Mouse (Mus musculus) heart, embryonic 13.5 days (tissue): ENCODE measurements around the gene Iqck. TPM values are rescaled to one million over a fixed set of nuclear protein-coding genes. Genes with fewer than 3 reads are reported as not detected.

Source experiments
- ATAC-seq: fragments of 200-750 bp; cut with Nextera tagmentation; 2 replicates; pipeline ENCODE4 v1.8.0; 2017; ENCODE audit warnings: moderate TSS enrichment; ENCODE audit not compliant: insufficient number of reproducible peaks, low FRiP score, low TSS enrichment; ENCODE audit errors: extremely low read depth
- H3K27ac ChIP-seq: fragments of 300-500 bp; sonication (generic); replicated peaks from 2 replicates; pipeline ENCODE4 v1.5.1; 2015; ENCODE audit warnings: moderate library complexity, mild to moderate bottlenecking, inconsistent platforms
- H3K27me3 ChIP-seq: fragments of 300-500 bp; sonication (generic); replicated peaks from 2 replicates; pipeline ENCODE4 v1.6.1; 2015; ENCODE audit warnings: mild to moderate bottlenecking, inconsistent platforms
- H3K36me3 ChIP-seq: fragments of 300-500 bp; sonication (generic); 2 replicates; pipeline ENCODE4 v1.6.1; 2015; ENCODE audit warnings: mild to moderate bottlenecking, inconsistent platforms
- H3K4me1 ChIP-seq: fragments of 300-500 bp; sonication (generic); 2 replicates; pipeline ENCODE4 v1.6.1; 2015; ENCODE audit warnings: inconsistent platforms
- H3K4me2 ChIP-seq: fragments of 300-500 bp; sonication (generic); 2 replicates; pipeline ENCODE4 v1.6.1; 2015; ENCODE audit warnings: inconsistent platforms, mild to moderate bottlenecking, moderate library complexity
- H3K4me3 ChIP-seq: fragments of 300-500 bp; sonication (generic); 2 replicates; pipeline ENCODE4 v1.5.1; 2015; ENCODE audit warnings: moderate library complexity, mild to moderate bottlenecking, inconsistent platforms
- H3K9ac ChIP-seq: fragments of 300-500 bp; sonication (generic); 2 replicates; pipeline ENCODE4 v1.6.1; 2015; ENCODE audit warnings: inconsistent platforms, mild to moderate bottlenecking, moderate library complexity
- H3K9me3 ChIP-seq: fragments of 300-500 bp; sonication (generic); 2 replicates; pipeline ENCODE4 v1.6.1; 2016; ENCODE audit warnings: inconsistent platforms
- WGBS: fragments of 180-500 bp; shearing (Covaris S2); methylation state at CpG from one replicate; pipeline ENCODE4 v1.1.7; 2015; ENCODE audit warnings: mixed read lengths; 5-methylcytosine and 5-hydroxymethylcytosine counted together
- polyA plus RNA-seq: library from polyadenylated mRNA; unstranded; fragments of >200 nt; fragmentation: Nextera tagmentation; extraction: Ambion mirVana; gene quantifications from 2 replicates; pipeline ENCODE4 v1.2.1, GENCODE M21; 2015

Iqck gene
- polyA plus RNA-seq, 1 experiment from 2014 or later = 0.96 TPM

GRCm38 (mm10) chr7:118827975-118828416 lies 27.6 kb upstream of the Iqck start:
- WGBS = 72% methylated on average over 5 of the region's 5 CpGs
- Histone ChIP-seq H3K4me2 (no peak overlapping the region), H3K27me3 (no peaks in the 10 kb centered on the region), H3K4me3 (no peak overlapping the region), H3K27ac (no peak overlapping the region), H3K9ac (no peak overlapping the region), H3K9me3 (no peaks in the 10 kb centered on the region), H3K4me1 (no peaks in the 10 kb centered on the region), H3K36me3 (peaks cover 57% of the 10 kb centered on the region)
- no peak for ATAC-seq

DNA sequence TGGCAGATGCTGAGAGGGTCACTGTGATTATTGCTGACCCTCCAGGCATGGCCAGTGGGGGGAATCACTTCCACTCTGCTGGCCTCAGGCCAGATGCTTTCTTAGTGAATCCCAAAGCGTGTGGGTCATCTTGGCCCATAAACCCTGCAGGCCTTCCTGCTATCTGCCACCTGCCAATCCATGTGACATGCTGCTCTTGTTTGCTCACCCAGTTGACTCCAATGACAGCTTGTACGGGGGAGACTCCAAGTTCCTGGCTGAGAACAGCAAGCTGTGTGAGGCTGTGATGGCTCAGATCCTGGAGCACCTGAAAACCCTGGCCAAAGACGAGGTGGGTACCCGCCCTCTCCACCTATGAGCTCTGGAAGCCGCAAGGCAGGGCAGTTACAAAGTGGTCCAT lies 17.7 kb upstream of the Iqck start:
- WGBS = 77% methylated on average over 5 of the region's 5 CpGs
- H3K4me3 ChIP-seq = no peak overlapping the region

GRCm38 (mm10) chr7:118841030-118841745 lies 14.4 kb upstream of the Iqck start:
- Histone ChIP-seq H3K4me2 (no peak overlapping the region), H3K27me3 (no peaks in the 10 kb centered on the region), H3K27ac (peak overlapping the region; percentile 59; the same call in 1 of the 2 replicates), H3K4me3 (no peak overlapping the region), H3K4me1 (peaks cover 11% of the 10 kb centered on the region), H3K9ac (no peak overlapping the region), H3K36me3 (peaks cover 98% of the 10 kb centered on the region), H3K9me3 (no peaks in the 10 kb centered on the region)
- ATAC-seq = no peak
- WGBS = 67% methylated on average over 8 of the region's 8 CpGs

More for the DNA sequence above, 17.7 kb upstream of the Iqck start:
- H3K27ac ChIP-seq = no peak overlapping the region
- H3K27me3 ChIP-seq = no peaks in the 10 kb centered on the region
- H3K36me3 ChIP-seq = peaks cover 98% of the 10 kb centered on the region
- no peak overlapping the region for H3K4me2 ChIP-seq
- H3K9me3 ChIP-seq = no peaks in the 10 kb centered on the region
- peaks cover 11% of the 10 kb centered on the region for H3K4me1 ChIP-seq
- no peak for ATAC-seq
- H3K9ac ChIP-seq = no peak overlapping the region

DNA sequence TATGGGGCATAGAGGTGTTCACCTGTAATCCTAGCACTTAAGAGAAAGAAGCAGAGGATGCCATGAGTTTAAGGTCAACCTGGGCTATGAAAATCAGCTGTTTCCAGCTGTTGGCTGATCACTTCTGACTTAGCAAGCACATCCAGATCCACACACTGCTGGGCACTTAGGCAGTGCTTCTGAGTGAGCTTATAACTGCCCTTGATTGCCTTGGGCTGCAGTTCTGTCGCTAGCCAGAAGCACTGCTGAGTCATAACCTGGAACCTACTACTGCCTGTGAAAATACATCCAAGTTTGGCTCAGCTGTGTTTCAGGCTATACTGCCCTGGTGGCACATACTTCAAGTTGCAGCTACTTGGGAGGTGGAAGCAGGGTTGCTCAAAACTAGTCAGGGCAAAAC lies 13.8 kb upstream of the Iqck start:
- no peak overlapping the region for H3K9ac ChIP-seq
- no peaks in the 10 kb centered on the region for H3K27me3 ChIP-seq
- no peak overlapping the region for H3K4me3 ChIP-seq
- WGBS = 33% methylated on average over 1 of the region's 1 CpGs
- peak overlapping the region; percentile 59; the same call in 1 of the 2 replicates for H3K27ac ChIP-seq
- H3K4me1 ChIP-seq = peaks cover 11% of the 10 kb centered on the region
- H3K4me2 ChIP-seq = no peak overlapping the region
- H3K36me3 ChIP-seq = peaks cover 98% of the 10 kb centered on the region
- no peak for ATAC-seq
- H3K9me3 ChIP-seq = no peaks in the 10 kb centered on the region

DNA sequence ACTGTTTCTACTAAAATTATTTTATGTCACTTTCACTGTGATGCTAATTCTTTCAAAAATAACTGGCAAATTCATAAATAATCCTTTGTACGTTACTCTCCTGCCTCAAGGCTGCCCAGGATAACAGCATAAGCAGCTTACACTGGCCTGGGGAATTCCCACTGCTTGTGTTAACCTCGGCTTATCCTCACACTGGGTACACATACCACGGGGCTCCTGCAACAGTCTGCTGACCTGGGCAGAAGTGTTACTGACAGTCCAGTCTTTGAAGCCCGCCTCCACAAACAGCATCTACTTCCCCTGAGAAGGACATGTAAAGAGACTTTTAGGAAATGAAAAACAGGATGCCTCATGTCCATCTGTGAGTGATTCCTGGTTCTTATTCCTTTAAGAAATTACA lies 12.6 kb upstream of the Iqck start:
- no peak for ATAC-seq
- no peaks in the 10 kb centered on the region for H3K9me3 ChIP-seq
- 69% methylated on average over 4 of the region's 4 CpGs for WGBS
- H3K4me1 ChIP-seq = peaks cover 11% of the 10 kb centered on the region
- no peak overlapping the region for H3K9ac ChIP-seq
- H3K27me3 ChIP-seq = no peaks in the 10 kb centered on the region
- no peak overlapping the region for H3K4me2 ChIP-seq
- peaks cover 98% of the 10 kb centered on the region for H3K36me3 ChIP-seq
- no peak overlapping the region for H3K27ac ChIP-seq
- H3K4me3 ChIP-seq = no peak overlapping the region

DNA sequence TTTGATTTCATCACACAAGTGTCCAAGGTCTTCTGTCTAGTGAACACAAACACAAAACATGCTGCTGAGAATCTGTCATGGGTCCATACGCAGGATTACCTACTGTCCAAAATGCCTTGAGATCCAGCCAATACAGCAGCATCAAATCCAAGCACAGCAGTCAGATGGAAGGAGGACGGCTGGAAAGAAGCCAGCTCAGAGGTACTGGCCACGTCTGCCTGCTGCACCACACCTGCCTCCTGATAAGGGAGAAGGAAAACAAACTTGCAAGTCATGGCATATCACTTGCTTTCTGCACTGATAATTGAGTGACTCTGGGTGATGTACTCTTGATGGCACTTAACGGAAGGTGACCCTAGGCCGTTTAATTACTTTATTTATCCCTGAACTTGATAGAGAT lies 10.4 kb upstream of the Iqck start:
- no peak for ATAC-seq
- Histone ChIP-seq H3K27ac (no peak overlapping the region), H3K4me1 (peaks cover 33% of the 10 kb centered on the region), H3K4me2 (no peak overlapping the region), H3K9me3 (no peaks in the 10 kb centered on the region), H3K27me3 (no peaks in the 10 kb centered on the region), H3K9ac (no peak overlapping the region), H3K4me3 (no peak overlapping the region), H3K36me3 (peaks cover 99% of the 10 kb centered on the region)
- 49% methylated on average over 5 of the region's 5 CpGs for WGBS

DNA sequence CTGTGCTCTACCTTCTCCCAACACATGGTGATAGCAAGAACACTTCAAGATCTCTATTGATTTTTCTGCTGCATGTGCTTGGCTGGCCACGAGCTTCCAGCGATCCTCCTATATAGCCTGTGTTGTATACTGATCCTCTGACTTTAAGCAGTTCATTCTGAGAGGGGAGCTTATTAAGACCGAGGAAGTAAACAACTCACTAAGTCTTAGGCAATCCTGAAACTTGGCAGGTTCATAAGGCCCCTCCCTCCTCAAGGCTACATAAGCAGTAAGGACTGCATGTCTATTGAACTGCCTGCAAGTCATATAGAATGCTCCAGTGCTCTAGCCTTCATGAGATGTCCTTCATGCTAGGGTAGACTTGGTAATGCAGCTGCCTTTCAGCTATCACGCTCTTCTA lies 9.2 kb upstream of the Iqck start:
- no peaks in the 10 kb centered on the region for H3K27me3 ChIP-seq
- no peak overlapping the region for H3K27ac ChIP-seq
- H3K9ac ChIP-seq = no peak overlapping the region
- no peak for ATAC-seq
- H3K4me3 ChIP-seq = no peak overlapping the region
- H3K9me3 ChIP-seq = no peaks in the 10 kb centered on the region
- peaks cover 99% of the 10 kb centered on the region for H3K36me3 ChIP-seq
- peaks cover 40% of the 10 kb centered on the region for H3K4me1 ChIP-seq
- no peak overlapping the region for H3K4me2 ChIP-seq
- WGBS = 94% methylated on average over 4 of the region's 4 CpGs

GRCm38 (mm10) chr7:118848796-118849195 lies 6.8 kb upstream of the Iqck start:
- peak overlapping the region; percentile 86 for H3K27ac ChIP-seq
- 32% methylated on average over 10 of the region's 10 CpGs for WGBS
- no peaks in the 10 kb centered on the region for H3K9me3 ChIP-seq
- peaks cover 96% of the 10 kb centered on the region for H3K36me3 ChIP-seq
- no peaks in the 10 kb centered on the region for H3K27me3 ChIP-seq
- H3K4me1 ChIP-seq = peaks cover 49% of the 10 kb centered on the region
- no peak overlapping the region for H3K4me3 ChIP-seq
- ATAC-seq = peak; percentile 48; the same call in 1 of the 2 replicates
- H3K4me2 ChIP-seq = no peak overlapping the region
- H3K9ac ChIP-seq = 0 out of 2 replicates have a peak overlapping the region, but pooled peaks have one; percentile 12

DNA sequence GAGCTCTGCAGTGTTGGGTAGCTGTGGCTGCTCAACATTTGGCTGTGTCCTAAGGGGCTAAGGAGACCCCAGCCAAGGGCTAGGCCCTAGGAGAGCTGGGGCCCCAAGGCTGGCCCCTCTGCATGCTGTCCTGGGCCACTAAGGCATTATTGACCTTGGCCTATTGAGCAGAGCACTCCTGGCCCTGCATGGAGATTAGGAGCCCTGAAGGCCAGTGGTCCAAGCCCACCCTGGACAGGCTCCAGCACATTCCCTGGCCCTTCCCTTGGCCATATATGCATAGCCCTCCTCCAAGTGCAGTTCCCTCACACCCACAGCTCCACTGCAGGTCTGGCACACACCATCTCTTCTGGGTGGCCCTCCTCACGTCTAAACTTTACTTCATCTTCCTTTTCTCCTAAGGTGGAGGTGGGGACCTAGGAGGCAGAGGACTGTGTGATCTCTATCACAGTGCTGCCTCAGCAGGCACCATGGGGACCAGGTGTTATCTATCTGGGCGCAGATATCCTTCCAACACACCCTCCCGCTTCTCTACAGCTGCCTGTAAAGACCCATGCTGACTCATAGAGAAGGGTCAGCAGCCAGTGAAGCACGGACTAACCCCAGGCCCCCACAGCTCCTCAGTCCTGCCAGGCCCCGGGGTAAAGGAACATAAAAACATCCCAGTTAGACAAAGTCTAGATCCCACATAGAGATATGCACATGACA lies 5.9 kb upstream of the Iqck start:
- Histone ChIP-seq H3K36me3 (peaks cover 89% of the 10 kb centered on the region), H3K4me1 (peaks cover 58% of the 10 kb centered on the region), H3K4me2 (no peak overlapping the region), H3K4me3 (no peak overlapping the region), H3K27me3 (no peaks in the 10 kb centered on the region), H3K27ac (peak overlapping the region; percentile 86), H3K9me3 (no peaks in the 10 kb centered on the region), H3K9ac (peak overlapping the region; percentile 33)
- WGBS = 68% methylated on average over 5 of the region's 5 CpGs
- no peak for ATAC-seq

DNA sequence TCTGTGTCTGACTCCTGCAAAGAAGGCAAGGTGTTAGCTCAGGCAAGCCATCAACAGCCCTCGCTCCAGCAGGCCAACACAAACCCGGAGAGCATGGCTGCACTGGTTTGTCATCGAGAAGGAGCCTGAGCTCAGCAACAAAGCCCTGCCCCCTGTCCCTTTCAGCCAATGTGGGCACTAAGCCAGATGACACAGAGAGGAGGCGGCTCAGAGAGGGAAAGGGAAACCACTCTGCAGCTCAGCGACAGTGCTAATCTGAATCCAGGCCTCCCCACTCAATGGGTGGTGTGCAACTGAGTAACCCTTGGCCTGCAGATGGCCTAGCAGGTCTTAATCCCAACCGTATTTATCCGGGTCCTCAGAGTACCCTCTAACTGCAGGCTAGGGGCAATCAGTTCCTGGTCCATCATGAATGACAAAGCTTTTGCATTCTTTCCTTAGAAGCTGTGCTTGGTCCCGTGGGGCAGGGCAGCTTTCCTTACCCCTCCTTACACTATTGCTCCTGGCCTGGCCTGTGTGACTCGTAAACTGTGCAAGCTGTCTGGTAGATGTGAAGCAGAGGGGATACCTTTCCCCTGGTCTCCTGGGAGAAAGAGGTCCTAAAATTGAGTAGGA lies 4.8 kb upstream of the Iqck start:
- Histone ChIP-seq H3K27ac (no peak overlapping the region), H3K27me3 (no peaks in the 10 kb centered on the region), H3K9me3 (no peaks in the 10 kb centered on the region), H3K9ac (no peak overlapping the region), H3K4me1 (peaks cover 62% of the 10 kb centered on the region), H3K36me3 (peaks cover 78% of the 10 kb centered on the region), H3K4me3 (no peak overlapping the region), H3K4me2 (no peak overlapping the region)
- ATAC-seq = no peak
- WGBS = 59% methylated on average over 9 of the region's 9 CpGs

DNA sequence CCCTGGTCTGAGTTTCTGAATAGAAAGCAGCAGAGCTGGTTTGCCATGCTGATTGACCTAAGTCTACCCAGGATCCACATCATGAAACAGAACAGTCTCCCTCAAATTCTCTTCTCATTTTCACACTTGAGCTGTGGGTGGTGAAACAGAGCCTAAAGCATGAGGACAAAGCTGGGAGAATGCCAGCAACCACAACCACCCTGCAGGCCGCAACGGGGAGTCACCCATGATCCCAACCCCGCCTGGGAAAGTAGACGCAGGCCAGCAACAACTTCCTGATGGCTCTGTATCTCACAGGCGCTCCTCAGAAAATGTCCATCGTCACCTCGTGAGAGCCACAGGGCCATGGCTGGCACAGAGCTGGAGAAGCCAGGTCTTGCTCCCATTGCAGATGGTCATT lies 4.0 kb upstream of the Iqck start:
- Histone ChIP-seq H3K4me2 (no peak overlapping the region), H3K9me3 (no peaks in the 10 kb centered on the region), H3K4me1 (peaks cover 68% of the 10 kb centered on the region), H3K36me3 (peaks cover 70% of the 10 kb centered on the region), H3K4me3 (no peak overlapping the region), H3K9ac (no peak overlapping the region), H3K27me3 (no peaks in the 10 kb centered on the region), H3K27ac (no peak overlapping the region)
- no peak for ATAC-seq
- 62% methylated on average over 7 of the region's 7 CpGs for WGBS
